Mouse (Mus musculus) R1 (cell line): ENCODE results near the gene Gm45337.
A peak's percentile ranks its signal among the peaks of the same experiment; 100 is the strongest.

Experiments used
- DNase-seq: peaks from one replicate; pipeline ENCODE4 v3.0.0-alpha.2; 2018; ENCODE audit warnings: low read depth, low spot score

Gm45337 gene

DNA sequence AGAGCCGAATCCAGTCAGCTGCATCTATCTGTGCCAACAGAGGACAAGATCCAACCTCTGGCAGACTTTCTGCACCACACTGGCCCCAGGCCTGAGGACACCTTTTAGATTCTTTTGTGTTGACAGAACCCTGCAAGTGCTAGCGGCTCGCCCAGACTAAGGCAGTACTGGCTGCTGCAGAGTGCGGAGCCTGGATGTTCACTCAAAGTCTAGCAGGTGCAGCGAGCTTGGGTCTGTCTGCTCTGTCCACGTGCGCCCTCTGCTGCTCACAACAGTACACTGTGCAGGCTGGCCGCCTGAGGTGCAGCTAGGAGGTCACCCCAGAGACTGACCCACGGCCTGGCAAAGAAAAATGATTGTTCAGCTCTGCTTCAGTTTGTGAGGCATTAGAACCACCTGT lies 46.6 kb downstream of the Gm45337 start:
- peak; percentile 77 for DNase-seq

DNA sequence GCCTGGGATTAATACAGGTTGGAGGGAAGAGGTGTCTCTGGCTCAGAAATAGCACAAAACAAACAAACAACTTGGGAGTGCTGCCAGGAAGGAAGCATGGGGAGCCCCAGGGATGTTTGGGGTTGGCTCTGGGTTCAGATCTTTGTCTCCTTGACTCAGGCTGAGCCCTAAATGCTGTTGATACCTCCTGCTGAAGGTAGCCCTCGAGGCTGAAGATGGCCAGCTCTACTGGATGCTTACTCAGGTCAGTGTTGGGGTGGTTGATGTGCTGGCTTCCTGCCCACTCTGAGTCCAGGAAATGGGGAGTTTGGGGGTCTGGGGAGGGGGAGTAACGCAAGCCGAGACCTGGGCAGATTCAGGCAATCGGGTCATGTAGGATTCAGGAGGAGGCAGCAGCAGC lies 47.7 kb downstream of the Gm45337 start:
- DNase-seq, result no peak

DNA sequence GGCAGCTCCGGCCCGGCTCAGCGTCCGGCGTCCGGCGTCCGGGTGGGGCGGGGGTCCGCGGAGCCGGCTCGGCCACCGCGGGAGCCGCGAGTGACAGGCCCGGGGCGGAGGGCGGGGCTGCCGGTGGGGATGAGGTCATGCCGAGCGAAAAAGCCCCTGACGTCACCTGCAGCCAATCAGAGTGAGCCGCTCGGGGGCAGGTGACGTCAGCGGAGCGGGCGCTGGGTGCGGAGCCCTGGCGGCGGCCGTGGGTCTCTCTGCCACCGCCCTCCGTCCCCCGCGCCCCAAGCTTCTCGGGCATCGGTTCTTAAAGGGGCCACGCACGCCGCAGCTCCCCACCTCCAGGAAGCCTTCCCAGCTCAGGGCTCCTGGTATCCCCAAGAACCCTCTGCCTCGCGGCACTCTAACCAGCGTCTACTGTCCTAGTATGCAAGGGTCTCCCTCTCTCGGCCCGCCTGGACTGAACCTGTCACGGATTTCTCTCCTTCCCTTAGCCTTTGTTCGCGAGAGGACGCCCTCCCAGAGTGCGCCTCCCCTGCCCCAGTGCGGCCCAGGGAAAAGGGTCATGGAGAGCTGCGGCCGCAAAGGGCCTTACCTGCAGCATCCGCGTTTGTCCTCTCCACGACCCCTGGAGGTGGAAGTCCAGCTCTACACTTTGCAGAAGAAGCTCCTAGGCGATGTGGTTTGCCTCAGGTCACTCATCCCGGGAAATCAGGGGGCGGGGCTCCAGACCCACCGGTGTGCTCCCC lies 49.0 kb downstream of the Gm45337 start, which contains the start of gene Dusp8:
Dusp8 (minus strand) TSS at position 661 of the 749 bp plus-strand sequence.
- DNase-seq, result peak; percentile 81

DNA sequence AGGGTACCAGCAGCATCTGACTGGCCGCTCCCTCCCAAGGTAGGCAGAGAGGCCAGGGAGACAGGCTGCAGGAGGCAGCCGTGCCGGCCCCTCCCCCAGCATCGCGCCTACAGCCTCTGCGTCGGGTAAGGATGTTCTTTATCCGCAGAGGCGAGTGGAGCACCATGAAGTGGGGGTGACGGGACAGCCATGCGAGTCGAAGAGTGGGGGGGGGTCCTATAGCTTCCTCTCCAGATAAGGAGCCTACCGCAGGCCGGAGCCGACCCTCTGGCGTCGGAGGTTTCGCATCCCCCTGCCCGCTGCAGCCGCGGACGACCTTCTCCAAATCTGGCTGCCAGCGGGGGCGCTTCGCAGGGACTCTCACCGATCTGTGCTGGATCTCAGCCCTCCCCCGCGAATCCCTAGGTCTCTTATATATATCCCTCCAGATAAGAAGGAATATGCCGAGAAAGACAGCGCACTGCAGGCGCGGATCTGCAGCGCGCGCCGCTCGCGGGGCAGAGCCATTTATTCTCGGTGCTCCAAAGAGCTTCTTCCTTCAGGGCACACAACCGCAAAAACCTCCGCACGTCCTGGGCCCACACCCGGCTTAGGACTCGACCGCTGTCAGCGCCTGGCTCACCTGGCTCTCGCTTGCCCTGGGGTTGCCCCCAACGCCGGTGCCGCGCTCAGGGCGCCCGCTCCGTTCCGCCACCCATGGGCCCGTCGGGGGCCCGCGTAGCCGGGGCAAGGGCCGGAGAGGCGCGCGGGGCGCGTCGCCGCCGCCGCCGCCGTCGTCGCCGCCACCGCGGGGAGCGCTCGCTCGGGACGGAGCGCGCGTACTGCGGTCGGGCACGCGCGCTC lies 49.9 kb downstream of the Gm45337 start:
- peak; percentile 58 for DNase-seq

DNA sequence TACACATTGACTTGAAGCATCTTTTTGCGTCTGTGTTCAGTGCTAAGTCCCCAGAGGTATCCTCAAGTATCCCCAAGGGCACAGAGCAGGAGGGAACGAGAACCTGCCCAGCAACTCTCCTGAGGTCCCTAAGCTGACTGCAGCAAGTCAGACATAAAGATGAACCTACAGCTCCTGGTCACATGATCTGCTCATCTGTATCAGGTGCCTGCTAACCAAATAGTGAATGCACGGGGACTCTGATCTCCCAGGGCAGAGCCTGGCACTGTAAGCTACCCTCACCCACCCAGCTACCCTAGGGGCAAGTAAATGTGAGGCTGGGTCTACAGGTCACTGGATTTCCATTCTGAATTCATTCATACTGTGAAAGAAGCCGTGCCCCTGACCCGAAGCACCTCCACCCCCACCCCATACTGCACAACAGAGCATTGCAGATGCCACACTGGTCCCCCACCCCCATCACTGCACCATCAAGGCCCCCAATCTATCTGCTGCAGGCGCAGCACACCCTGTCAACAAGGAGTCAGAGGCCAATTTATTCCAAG lies 50.6 kb downstream of the Gm45337 start:
- DNase-seq, result no peak
